21 mouse cellular contexts compared by ENCODE assay signal in genomic region chr7:121534386-121534785, GRCm38 (mm10).
DNase-seq lines count a peak whose midpoint lies in the region; ATAC-seq lines count a peak whose summit lies in the region.
"Had no signal": no experiment of that assay in that cellular context is flagged by ENCODE, and none has a peak within 500 bp of the region (broad histone marks: within the 10 kb centered on the region; RNA-seq: fewer than 3 reads in every experiment).

No protein-coding gene starts in this region.

- H3K4me1 ChIP-seq in forebrain, embryonic 14.5 days (ENCODE audit: control insufficient read depth, insufficient read depth, low read length), result peaks cover 1% of the 10 kb centered on the region; the same call in 1 of the 2 replicates
- H3K4me1 ChIP-seq: embryonic facial prominence, embryonic 15.5 days; liver, embryonic 13.5 days; lung, embryonic 15.5 days had no signal

- H3K9ac ChIP-seq in forebrain, embryonic 14.5 days (ENCODE audit: low read length), result no peak overlapping the region
- H3K9ac ChIP-seq: embryonic facial prominence, embryonic 15.5 days; forebrain, postnatal 0 days; heart, embryonic 13.5 days; hindbrain, embryonic 14.5 days; limb, embryonic 13.5 days; liver, embryonic 13.5 days; lung, embryonic 15.5 days; neural tube, embryonic 15.5 days had no signal

- 82% methylated on average over 7 of the region's 7 CpGs for WGBS in forebrain, embryonic 14.5 days

- no peak overlapping the region for H3K4me2 ChIP-seq in forebrain, embryonic 14.5 days (ENCODE audit: low read length)
- H3K4me2 ChIP-seq: embryonic facial prominence, embryonic 15.5 days; heart, embryonic 13.5 days; hindbrain, embryonic 14.5 days; limb, embryonic 13.5 days; liver, embryonic 13.5 days; lung, embryonic 15.5 days; neural tube, embryonic 15.5 days had no signal

- H3K27me3 ChIP-seq in forebrain, embryonic 14.5 days (replicated peaks; ENCODE audit: control insufficient read depth, insufficient read depth, low read length), result no peaks in the 10 kb centered on the region
- H3K27me3 ChIP-seq: embryonic facial prominence, embryonic 15.5 days; liver, embryonic 13.5 days; lung, embryonic 15.5 days; neural tube, embryonic 15.5 days had no signal

- peak; percentile 37 to 39 for DNase-seq in layer of hippocampus, adult 18-20 months (ENCODE audit: low spot score in 2 of 2)
- no peak for DNase-seq in layer of hippocampus, adult 9-10 months (ENCODE audit: low spot score)
- DNase-seq in cerebellum, adult 9-10 months, result peak; percentile 12
- peak; percentile 32 for DNase-seq in layer of hippocampus, adult 9-11 months
- DNase-seq in right cerebral cortex, postnatal 25 days, result peak; percentile 13
- no peak for DNase-seq in natural killer cell, adult 2 months (ENCODE audit: low spot score in 2 of 2)
- DNase-seq in T-cell, adult 2 months (ENCODE audit: low spot score), result no peak
- no peak for DNase-seq in forebrain, embryonic 14.5 days (ENCODE audit: low spot score)
- DNase-seq: forebrain, postnatal 0 days; heart, postnatal 36 days; kidney, postnatal 36 days; liver, embryonic 13.5 days; midbrain, embryonic 14.5 days; thymus, postnatal 14 days had no signal

- H3K4me3 ChIP-seq in forebrain, embryonic 14.5 days (ENCODE audit: low read depth, low read length), result no peak overlapping the region
- H3K4me3 ChIP-seq: embryonic facial prominence, embryonic 15.5 days; heart, embryonic 13.5 days; limb, embryonic 13.5 days; liver, embryonic 13.5 days; lung, embryonic 15.5 days; myocyte; neural tube, embryonic 15.5 days had no signal

- H3K36me3 ChIP-seq in forebrain, embryonic 14.5 days (ENCODE audit: control insufficient read depth, insufficient read depth, low read length), result no peaks in the 10 kb centered on the region
- H3K36me3 ChIP-seq: embryonic facial prominence, embryonic 15.5 days; heart, embryonic 13.5 days; limb, embryonic 13.5 days; liver, embryonic 13.5 days; lung, embryonic 15.5 days; neural tube, embryonic 15.5 days had no signal

- ATAC-seq in forebrain, embryonic 14.5 days, result no peak
- ATAC-seq: forebrain, postnatal 0 days had no signal

- no peak overlapping the region for H3K27ac ChIP-seq in forebrain, embryonic 14.5 days (ENCODE audit: low read depth, low read length)
- H3K27ac ChIP-seq: embryonic facial prominence, embryonic 15.5 days; heart, embryonic 13.5 days; hindbrain, embryonic 14.5 days; limb, embryonic 13.5 days; liver, embryonic 13.5 days; lung, embryonic 15.5 days; neural tube, embryonic 15.5 days had no signal

- H3K9me3 ChIP-seq in forebrain, embryonic 14.5 days (replicated peaks; ENCODE audit: control insufficient read depth, low read length), result no peaks in the 10 kb centered on the region
- H3K9me3 ChIP-seq: embryonic facial prominence, embryonic 15.5 days; heart, embryonic 13.5 days; limb, embryonic 13.5 days; liver, embryonic 13.5 days; lung, embryonic 15.5 days; neural tube, embryonic 15.5 days had no signal

Comparison
In these comparisons a context has a peak if more than half of its experiments do, and no peak if none do; other contexts are left out.
1. DNase-seq: peak in layer of hippocampus, adult 18-20 months (2 of 2), cerebellum, adult 9-10 months (single experiment), layer of hippocampus, adult 9-11 months (single experiment) and right cerebral cortex, postnatal 25 days (single experiment); none in layer of hippocampus, adult 9-10 months (single experiment), natural killer cell, adult 2 months (0 of 2), T-cell, adult 2 months (single experiment) and forebrain, embryonic 14.5 days (single experiment).